Mouse (Mus musculus) hindbrain, embryonic 12.5 days (tissue): ENCODE data around the gene Coro1b. TPM values are rescaled to one million over a fixed set of nuclear protein-coding genes. Genes with fewer than 3 reads are reported as not detected.

Experiments
- polyA plus RNA-seq: library from polyadenylated mRNA; unstranded; fragments of >200 nt; fragmentation: Nextera tagmentation; extraction: Ambion mirVana; gene quantifications from 2 replicates; pipeline ENCODE4 v1.2.1, GENCODE M21; 2016

The Coro1b gene
- polyA plus RNA-seq, 1 experiment from 2014 or later: 128 TPM

Other genes with a start within 250 kb of the Coro1b start
- 24.9 and 29.9 TPM in 2 replicates for gene Tcirg1, start 241.5 kb upstream of the Coro1b start, polyA plus RNA-seq
- 180 and 207 TPM in 2 replicates for gene Ndufs8, start 235.8 kb upstream of the Coro1b start, polyA plus RNA-seq
- gene Aldh3b1, start 218.8 kb upstream of the Coro1b start, polyA plus RNA-seq: 1.0 and 1.2 TPM in 2 replicates
- gene Unc93b1, start 213.4 kb upstream of the Coro1b start, polyA plus RNA-seq: 8.1 and 8.5 TPM in 2 replicates
- not detected in 2 replicates for gene Aldh3b3, start 190.0 kb upstream of the Coro1b start, polyA plus RNA-seq
- 0.96 and 1.2 TPM in 2 replicates for gene Aldh3b2, start 176.3 kb upstream of the Coro1b start, polyA plus RNA-seq
- gene Acy3, start 162.0 kb upstream of the Coro1b start, polyA plus RNA-seq: 2.4 and 2.6 TPM in 2 replicates
- gene Tbx10, start 155.9 kb upstream of the Coro1b start, polyA plus RNA-seq: 0.35 and 0.47 TPM in 2 replicates
- gene Nudt8, start 148.0 kb upstream of the Coro1b start, polyA plus RNA-seq: 18.7 and 18.9 TPM in 2 replicates
- gene Gm49405, start 148.0 kb upstream of the Coro1b start, polyA plus RNA-seq: 3.2 and 4.2 TPM in 2 replicates
- 4.4 and 5.8 TPM in 2 replicates for gene Doc2g, start 145.3 kb upstream of the Coro1b start, polyA plus RNA-seq
- gene Ndufv1, start 135.8 kb upstream of the Coro1b start, polyA plus RNA-seq: 187 and 188 TPM in 2 replicates
- 357 and 360 TPM in 2 replicates for gene Gstp1, start 110.6 kb upstream of the Coro1b start, polyA plus RNA-seq
- 1.5 and 8.3 TPM in 2 replicates for gene Gstp2, start 102.6 kb upstream of the Coro1b start, polyA plus RNA-seq
- gene Gstp3, start 89.0 kb upstream of the Coro1b start, polyA plus RNA-seq: not detected in 2 replicates
- not detected in 2 replicates for gene Cabp2, start 67.0 kb upstream of the Coro1b start, polyA plus RNA-seq
- 65.6 and 76.9 TPM in 2 replicates for gene Cdk2ap2, start 51.4 kb upstream of the Coro1b start, polyA plus RNA-seq
- 19.6 and 24.4 TPM in 2 replicates for gene Pitpnm1, start 48.6 kb upstream of the Coro1b start, polyA plus RNA-seq
- 68.8 and 71.3 TPM in 2 replicates for gene Aip, start 22.8 kb upstream of the Coro1b start, polyA plus RNA-seq
- 0.05 TPM in 1 of 2 replicates, not detected in the other for gene Gpr152, start 8.8 kb upstream of the Coro1b start, polyA plus RNA-seq
- gene Cabp4, start 4.6 kb upstream of the Coro1b start, polyA plus RNA-seq: 0.16 and 0.39 TPM in 2 replicates
- 1.0 and 1.2 TPM in 2 replicates for gene Ptprcap, start 5.0 kb downstream of the Coro1b start, polyA plus RNA-seq
- gene Rps6kb2, start 14.7 kb downstream of the Coro1b start, polyA plus RNA-seq: 64.8 and 68.2 TPM in 2 replicates
- 4.7 and 5.0 TPM in 2 replicates for gene Carns1, start 26.9 kb downstream of the Coro1b start, polyA plus RNA-seq
- 0.58 and 1.0 TPM in 2 replicates for gene Tbc1d10c, start 42.7 kb downstream of the Coro1b start, polyA plus RNA-seq
- gene Ppp1ca, start 43.4 kb downstream of the Coro1b start, polyA plus RNA-seq: 662 and 684 TPM in 2 replicates
- gene Rad9a, start 53.0 kb downstream of the Coro1b start, polyA plus RNA-seq: 30.5 and 31.2 TPM in 2 replicates
- gene Clcf1, start 65.6 kb downstream of the Coro1b start, polyA plus RNA-seq: 2.1 and 2.8 TPM in 2 replicates
- not detected in 2 replicates for gene AC109138.7, start 65.7 kb downstream of the Coro1b start, polyA plus RNA-seq
- gene Pold4, start 83.3 kb downstream of the Coro1b start, polyA plus RNA-seq: 16.2 and 17.2 TPM in 2 replicates
- gene Ssh3, start 120.6 kb downstream of the Coro1b start, polyA plus RNA-seq: 10.1 and 10.4 TPM in 2 replicates
- 17.5 and 22.1 TPM in 2 replicates for gene Ankrd13d, start 134.5 kb downstream of the Coro1b start, polyA plus RNA-seq
- gene Grk2, start 157.6 kb downstream of the Coro1b start, polyA plus RNA-seq: 21.8 and 22.0 TPM in 2 replicates
- gene Kdm2a, start 249.7 kb downstream of the Coro1b start, polyA plus RNA-seq: 59.7 TPM in 2 replicates